Mouse (Mus musculus): ENCODE results near the gene Dlgap4. TPM values are rescaled to one million over a fixed set of nuclear protein-coding genes. Genes with fewer than 3 reads are reported as not detected.
A peak's percentile ranks its signal among the peaks of the same experiment; 100 is the strongest.

The Dlgap4 gene
- total RNA-seq, 2 experiments from 2014 or later = 240 to 258 TPM

- DNase-seq (ENCODE audit: extremely low spot score in 1 of 2, low spot score in 2 of 2) = no peak
- intact Hi-C loops (cut with DNase I) = no loop called here
Observed at GRCm38 (mm10) chr2:156722752-156723151, 109.2 kb downstream of the Dlgap4 start.

- no peak for DNase-seq (ENCODE audit: extremely low spot score in 1 of 2, low spot score in 2 of 2)
- intact Hi-C loops (cut with DNase I) = no loop called here
Observed at GRCm38 (mm10) chr2:156723899-156724523, 110.5 kb downstream of the Dlgap4 start.

- intact Hi-C loops (cut with DNase I) = no loop called here
- no peak for DNase-seq (ENCODE audit: extremely low spot score in 1 of 2, low spot score in 2 of 2)
Observed at GRCm38 (mm10) chr2:156724871-156725270, 111.4 kb downstream of the Dlgap4 start.

- intact Hi-C loops (cut with DNase I) = no loop called here
- DNase-seq (ENCODE audit: extremely low spot score in 1 of 2, low spot score in 2 of 2) = no peak
Observed at GRCm38 (mm10) chr2:156726344-156726743, 112.8 kb downstream of the Dlgap4 start.

- DNase-seq (ENCODE audit: extremely low spot score in 1 of 2, low spot score in 2 of 2) = no peak
- intact Hi-C loops (cut with DNase I) = no loop called here
Observed at GRCm38 (mm10) chr2:156726878-156727277, 113.4 kb downstream of the Dlgap4 start.

GRCm38 (mm10) chr2:156729537-156730469 is 116.3 kb downstream of the Dlgap4 start:
- DNase-seq (ENCODE audit: extremely low spot score in 1 of 2, low spot score in 2 of 2) = no peak
- intact Hi-C loops (cut with DNase I) = no loop called here

- peak in 1 of 2 experiments; percentile 62 for DNase-seq (ENCODE audit: extremely low spot score in 1 of 2, low spot score in 2 of 2)
- intact Hi-C loops (cut with DNase I) = no loop called here
Observed at GRCm38 (mm10) chr2:156730501-156730921, 117.0 kb downstream of the Dlgap4 start.

DNA sequence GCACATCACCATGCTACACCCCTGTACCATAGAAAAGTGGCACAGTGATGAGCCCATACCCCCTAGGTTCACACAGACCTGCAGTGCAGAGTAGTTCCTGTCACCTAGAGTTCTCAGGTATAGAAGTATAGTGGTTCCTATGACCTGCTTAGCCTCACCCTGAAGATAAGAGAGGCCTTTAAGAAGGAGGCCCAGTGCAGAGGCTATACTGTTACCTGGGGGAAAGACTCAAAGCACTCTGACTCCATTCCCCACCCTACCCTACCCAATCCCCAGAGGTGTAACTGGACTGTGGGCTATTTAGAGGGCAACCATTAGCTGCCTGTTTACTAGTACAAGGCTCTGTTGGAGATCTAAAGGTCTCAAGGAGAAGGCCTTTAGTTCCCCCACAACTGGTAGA is 118.1 kb downstream of the Dlgap4 start:
- intact Hi-C loops (cut with DNase I) = no loop called here
- no peak for DNase-seq (ENCODE audit: extremely low spot score in 1 of 2, low spot score in 2 of 2)

DNA sequence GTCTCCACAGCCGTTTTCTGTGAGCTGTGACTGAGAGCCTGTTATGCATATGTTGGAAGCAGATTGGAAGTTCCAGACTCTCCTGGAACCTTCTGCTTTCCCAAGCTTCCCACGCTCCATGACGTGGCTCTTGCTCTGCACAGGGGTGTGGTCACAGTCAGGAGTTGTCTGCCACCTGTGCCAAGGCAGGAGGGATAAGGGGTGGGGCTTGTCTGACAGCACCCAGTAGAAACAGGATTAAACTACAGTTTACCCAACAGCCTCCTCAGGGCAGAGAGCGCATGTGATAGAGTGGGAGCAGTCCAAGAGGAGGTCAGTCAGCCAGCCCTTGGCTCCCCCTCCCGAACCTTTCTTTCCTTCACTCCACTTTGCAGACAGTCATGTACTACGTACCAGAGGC is 118.6 kb downstream of the Dlgap4 start:
- DNase-seq (ENCODE audit: extremely low spot score in 1 of 2, low spot score in 2 of 2) = peak in 1 of 2 experiments; percentile 66

GRCm38 (mm10) chr2:156735761-156736335 is 122.3 kb downstream of the Dlgap4 start:
- no peak for DNase-seq (ENCODE audit: extremely low spot score in 1 of 2, low spot score in 2 of 2)
- intact Hi-C loops (cut with DNase I) = no loop called here

More for the DNA sequence above, 118.6 kb downstream of the Dlgap4 start:
- intact Hi-C loops (cut with DNase I) = no loop called here

GRCm38 (mm10) chr2:156736846-156737245 is 123.3 kb downstream of the Dlgap4 start:
- intact Hi-C loops (cut with DNase I) = no loop called here
- no peak for DNase-seq (ENCODE audit: extremely low spot score in 1 of 2, low spot score in 2 of 2)

GRCm38 (mm10) chr2:156737976-156738375 is 124.5 kb downstream of the Dlgap4 start:
- DNase-seq (ENCODE audit: extremely low spot score in 1 of 2, low spot score in 2 of 2) = no peak
- intact Hi-C loops (cut with DNase I) = no loop called here

DNA sequence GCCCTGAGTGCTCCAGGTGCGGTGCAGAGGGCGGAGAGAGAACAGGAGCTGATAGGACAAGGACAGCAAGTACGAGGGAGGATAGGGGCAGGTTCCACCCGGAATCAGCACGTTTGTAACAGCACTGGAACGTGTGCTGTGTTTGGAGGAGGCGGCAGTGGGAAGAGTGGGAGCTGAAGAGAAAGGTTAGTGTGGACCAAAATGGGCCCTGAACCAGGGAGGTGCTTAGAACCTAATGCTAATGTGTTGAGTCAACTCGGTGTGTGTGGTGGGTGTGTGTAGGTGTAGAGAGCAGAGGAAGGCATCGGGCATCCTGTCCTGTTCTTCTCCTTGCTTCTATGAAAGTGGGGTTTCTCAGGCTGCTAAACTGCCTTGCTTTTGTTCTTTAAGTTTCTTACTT is 127.8 kb downstream of the Dlgap4 start:
- intact Hi-C loops (cut with DNase I) = no loop called here
- no peak for DNase-seq (ENCODE audit: extremely low spot score in 1 of 2, low spot score in 2 of 2)

DNA sequence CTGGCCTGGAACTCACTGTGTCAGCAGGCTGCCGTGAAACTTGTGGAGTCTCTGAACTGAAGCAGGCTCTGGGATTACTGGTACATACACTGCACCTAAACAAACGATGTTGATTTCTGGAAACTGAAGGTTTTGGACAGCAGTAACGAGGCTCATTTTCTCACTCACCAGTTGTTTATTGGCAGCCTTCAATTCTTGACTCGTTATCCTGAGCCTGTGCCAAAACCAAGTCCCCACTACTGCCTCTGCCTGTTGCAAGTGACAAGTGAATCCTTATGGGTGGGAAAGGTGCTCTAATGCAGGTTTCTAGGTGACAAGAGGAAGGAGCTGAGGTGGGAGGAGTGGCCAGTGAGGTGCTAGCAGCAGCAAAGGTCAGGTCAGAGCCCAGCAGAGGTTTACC is 128.5 kb downstream of the Dlgap4 start:
- intact Hi-C loops (cut with DNase I) = no loop called here
- DNase-seq (ENCODE audit: extremely low spot score in 1 of 2, low spot score in 2 of 2) = no peak

DNA sequence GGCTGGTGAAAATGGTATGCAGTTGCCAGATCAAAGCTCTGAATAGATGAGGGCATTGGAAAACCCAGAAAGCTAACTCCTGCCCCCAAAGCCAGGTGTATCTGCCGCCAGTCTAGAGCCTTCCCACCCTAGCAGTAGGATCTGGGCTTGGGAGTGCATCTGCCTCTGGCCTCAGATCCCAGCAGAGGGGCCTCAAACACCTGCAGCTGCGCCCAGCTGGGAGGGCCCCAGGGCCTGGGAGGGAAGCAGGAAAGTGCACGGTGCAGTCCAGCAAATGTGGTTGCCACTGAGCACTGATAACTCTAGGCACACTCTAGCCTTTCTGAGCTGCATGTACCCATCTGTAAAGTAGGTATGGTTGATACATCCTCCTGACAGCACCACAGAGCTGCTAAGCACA is 129.7 kb downstream of the Dlgap4 start:
- intact Hi-C loops (cut with DNase I) = no loop called here
- no peak for DNase-seq (ENCODE audit: extremely low spot score in 1 of 2, low spot score in 2 of 2)

GRCm38 (mm10) chr2:156744414-156744813 is 130.9 kb downstream of the Dlgap4 start:
- intact Hi-C loops (cut with DNase I) = no loop called here
- no peak for DNase-seq (ENCODE audit: extremely low spot score in 1 of 2, low spot score in 2 of 2)

DNA sequence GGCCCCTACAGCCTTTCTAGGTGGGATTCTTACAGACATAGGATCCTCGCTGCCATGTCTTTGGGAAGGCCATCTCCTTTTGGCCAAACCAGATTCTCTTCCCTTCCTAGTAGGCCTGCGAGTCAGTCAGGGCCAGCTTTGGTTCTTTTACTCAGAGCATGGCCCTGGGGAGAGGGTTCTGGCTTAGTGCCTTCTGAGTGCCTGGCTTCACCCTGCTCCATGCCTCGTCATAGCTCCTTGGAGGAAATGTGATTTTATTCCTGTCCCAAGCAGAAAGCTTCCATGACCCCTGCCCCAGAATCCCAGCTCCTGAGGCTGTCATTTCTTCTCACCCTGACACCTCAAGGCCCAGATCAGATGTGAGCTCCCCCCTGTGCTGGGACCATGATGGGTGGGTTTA is 133.8 kb downstream of the Dlgap4 start:
- no peak for DNase-seq (ENCODE audit: extremely low spot score in 1 of 2, low spot score in 2 of 2)
- intact Hi-C loops (cut with DNase I) = no loop called here

DNA sequence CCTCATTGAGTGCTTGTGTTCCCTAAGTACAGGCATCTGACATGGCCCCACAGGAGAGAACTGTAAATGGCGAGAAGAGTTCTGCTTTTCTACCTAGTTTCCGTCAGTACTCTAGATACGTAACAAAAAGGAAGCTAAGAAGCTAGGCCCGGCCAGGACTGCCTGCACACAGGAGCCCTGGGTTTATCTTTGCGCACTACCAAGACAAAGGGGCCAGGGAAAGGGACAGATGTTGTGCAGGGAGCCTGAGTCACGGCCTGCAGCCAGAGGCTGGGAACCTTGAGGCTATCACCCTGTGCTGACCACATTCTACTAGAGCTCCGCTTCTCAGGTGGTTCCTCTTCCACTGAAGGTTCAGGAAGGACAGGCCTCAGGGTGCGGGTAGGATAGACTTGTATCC is 136.2 kb downstream of the Dlgap4 start:
- no peak for DNase-seq (ENCODE audit: extremely low spot score in 1 of 2, low spot score in 2 of 2)
- intact Hi-C loops (cut with DNase I) = no loop called here

- intact Hi-C loops (cut with DNase I) = no loop called here
- DNase-seq (ENCODE audit: extremely low spot score in 1 of 2, low spot score in 2 of 2) = no peak
Observed at GRCm38 (mm10) chr2:156756937-156757336, 143.4 kb downstream of the Dlgap4 start.

All from left cerebral cortex, postnatal 10 days (tissue).